Mouse (Mus musculus) thymus, adult 2 months (tissue): ENCODE results near the gene Gm21969.

Source experiments
- CTCF ChIP-seq: fragments of 200-500 bp; IDR thresholded peaks from 2 replicates; pipeline ENCODE4 v1.5.1; 2012; ENCODE audit warnings: mild to moderate bottlenecking, control low read depth, low read length, moderate library complexity, borderline replicate concordance; ENCODE audit not compliant: control insufficient read depth, poor library complexity, insufficient read depth; ENCODE audit errors: extremely low read depth
- POLR2A ChIP-seq: fragments of 200-500 bp; IDR thresholded peaks from 2 replicates; pipeline ENCODE4 v1.6.1; 2012; ENCODE audit warnings: mild to moderate bottlenecking, low read length, control low read depth, moderate library complexity; ENCODE audit not compliant: control insufficient read depth, poor library complexity, insufficient read depth; ENCODE audit errors: extremely low read depth

DNA sequence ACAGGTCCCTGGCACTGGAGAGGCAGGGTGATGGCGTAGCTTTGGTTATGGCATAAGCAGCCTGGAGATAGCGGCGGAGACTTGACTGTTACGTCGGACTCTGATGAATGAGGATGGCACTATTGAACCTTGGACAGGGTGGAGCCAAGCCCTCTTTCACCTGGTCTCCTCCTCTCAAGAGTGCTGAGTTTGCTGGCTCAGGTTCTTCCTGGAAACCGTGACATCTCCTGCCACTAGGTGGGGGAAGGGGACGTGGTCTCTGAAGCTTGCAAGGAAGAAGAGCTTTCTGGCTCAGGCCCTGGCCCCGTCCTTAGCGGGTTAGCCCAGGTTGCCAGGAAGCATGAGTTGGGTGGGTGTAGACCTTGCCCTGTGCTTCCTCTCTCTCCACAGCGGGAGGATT, 27.2 kb downstream of the Gm21969 start:
- TF ChIP-seq POLR2A: no peak
- no peak for TF ChIP-seq CTCF
